Mouse (Mus musculus): ENCODE measurements around the gene Ptprt. TPM values are rescaled to one million over a fixed set of nuclear protein-coding genes. Genes with fewer than 3 reads are reported as not detected.

Gene Ptprt
- total RNA-seq, 2 experiments from 2014 or later = not detected

DNA sequence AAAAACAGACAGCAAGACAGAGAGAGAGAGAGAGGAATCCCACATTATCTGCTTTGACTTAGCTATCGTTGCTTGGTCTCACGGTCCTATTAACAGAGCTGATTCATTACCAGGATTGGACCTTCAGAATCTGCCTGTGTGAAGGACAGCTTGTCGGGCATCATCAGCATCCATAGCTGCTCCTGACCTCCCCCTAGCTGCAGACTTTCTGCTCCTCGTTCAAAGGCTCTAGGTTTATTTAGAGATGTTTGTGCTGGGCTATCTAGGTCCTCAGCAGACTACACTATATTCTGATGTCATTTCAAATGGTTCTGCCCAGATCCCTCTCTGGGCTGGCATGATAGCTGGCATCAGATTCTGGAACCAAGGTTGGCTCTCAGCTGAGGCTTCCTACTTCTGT lies 47.5 kb downstream of the Ptprt start:
- no peak for ATAC-seq (replicated peaks; ENCODE audit: poor library complexity, severe bottlenecking)

DNA sequence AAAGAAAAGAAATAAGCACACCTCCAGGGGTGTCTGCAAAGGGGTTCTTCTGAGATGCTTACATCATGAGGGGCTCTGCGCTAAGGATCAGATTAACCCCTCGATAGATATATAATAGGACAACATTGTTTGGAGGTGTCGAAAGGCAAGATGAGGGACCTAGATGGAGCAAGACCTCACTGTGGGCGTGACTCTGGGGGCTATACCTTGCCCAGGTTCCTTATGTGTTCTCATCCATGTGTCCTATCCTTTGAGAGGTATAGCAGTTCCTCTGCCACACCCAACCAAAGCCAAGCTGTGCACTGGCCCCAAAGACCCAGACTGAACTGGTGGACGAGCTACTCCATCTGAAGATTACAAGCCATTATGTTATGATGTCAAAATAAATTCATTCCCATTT lies 58.2 kb downstream of the Ptprt start:
- ATAC-seq (replicated peaks; ENCODE audit: poor library complexity, severe bottlenecking) = no peak

DNA sequence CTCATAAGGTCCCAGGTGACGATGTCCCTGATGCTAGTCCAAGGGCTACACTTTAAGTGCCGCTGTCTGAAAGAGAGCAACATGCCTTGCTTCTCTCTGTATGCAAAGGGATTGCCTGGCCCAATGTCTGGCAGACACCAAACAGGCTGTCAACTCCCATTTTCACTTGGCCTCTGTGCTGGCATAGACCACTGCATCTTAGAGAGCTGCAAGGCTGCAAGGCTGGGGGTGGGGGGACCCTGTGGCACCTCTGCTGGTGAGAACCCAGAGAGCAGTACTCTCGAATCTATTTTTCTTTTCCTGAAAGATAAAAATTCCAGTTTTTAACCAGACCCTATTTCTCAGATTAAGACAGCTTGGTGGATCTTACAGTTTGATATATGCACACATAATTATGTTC lies 69.6 kb downstream of the Ptprt start:
- no peak for ATAC-seq (replicated peaks; ENCODE audit: poor library complexity, severe bottlenecking)

DNA sequence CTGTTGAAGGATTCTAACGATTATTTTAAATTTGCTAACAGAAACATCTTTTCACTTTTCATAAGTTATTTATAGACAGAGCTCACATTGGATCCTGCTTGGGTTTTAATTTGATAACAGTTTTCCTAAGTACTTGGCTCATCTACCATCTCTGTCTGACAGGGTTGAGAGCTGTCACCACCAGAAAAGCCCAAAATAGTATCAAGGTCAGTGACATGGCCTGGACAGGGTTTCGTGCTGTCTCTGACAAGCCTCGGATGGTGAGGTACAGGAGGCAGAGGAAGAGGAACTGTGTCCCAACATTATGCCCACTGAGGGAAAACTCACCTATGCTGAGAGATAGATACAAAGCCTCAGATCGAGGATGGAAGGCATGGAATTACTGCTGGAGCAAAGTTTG lies 79.3 kb downstream of the Ptprt start:
- no peak for ATAC-seq (replicated peaks; ENCODE audit: poor library complexity, severe bottlenecking)

DNA sequence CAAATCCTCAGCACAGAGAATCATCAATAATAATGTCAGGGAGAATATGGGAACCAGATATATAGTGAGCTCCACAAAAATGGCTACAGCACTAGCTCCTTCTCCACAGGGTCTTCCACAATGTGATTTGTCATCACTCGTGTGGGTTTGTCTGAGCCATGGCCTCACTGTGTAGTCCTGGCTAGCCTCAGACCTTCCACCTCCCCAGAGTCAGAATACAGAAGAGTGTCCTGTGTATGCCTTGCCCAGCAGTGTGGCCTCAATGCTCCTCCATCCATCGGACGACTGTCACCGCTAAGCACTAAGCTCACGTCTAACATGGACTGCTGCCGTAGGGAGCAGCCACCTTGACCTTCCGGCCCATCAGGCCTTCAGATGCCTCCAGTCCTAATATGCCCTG lies 83.1 kb downstream of the Ptprt start:
- ATAC-seq (replicated peaks; ENCODE audit: poor library complexity, severe bottlenecking) = no peak

DNA sequence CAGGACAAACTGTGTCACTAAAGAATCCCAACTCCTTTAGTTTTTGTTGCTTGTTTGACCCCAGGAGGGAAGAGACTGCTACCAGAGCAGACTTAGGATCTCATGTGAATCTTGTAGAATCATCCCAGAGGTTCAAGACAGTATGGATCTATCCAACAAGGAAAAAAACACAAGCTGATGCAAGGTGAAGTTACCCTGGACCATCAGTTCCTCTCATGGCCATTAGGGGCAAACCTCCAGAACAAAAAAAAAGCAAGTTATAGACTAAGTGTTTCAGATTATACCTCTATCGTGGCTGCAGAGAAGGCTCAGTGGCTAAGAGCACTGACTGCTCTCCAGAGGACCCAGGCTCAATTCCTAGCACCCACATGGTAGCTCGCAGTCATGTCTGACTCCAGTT lies 88.1 kb downstream of the Ptprt start:
- ATAC-seq (replicated peaks; ENCODE audit: poor library complexity, severe bottlenecking) = no peak

DNA sequence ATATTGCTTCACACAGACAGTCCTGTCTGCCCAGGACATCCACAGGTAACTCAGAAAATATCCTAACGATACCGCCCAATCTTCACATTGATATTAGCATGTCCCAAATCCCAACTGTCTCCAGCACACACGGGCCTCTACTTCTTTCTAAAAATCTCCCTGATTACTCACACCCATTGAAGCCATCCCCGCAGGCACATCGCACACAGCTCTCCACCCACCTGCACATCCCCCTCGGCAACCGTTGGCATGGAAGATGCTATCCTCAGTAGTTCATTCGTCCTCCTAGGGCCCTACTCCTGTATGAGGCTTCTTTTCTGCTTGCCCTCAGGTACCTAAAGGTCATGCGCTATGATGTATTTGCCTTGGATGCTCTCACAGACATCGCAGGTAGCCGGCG lies 89.9 kb downstream of the Ptprt start:
- ATAC-seq (replicated peaks; ENCODE audit: poor library complexity, severe bottlenecking) = no peak

DNA sequence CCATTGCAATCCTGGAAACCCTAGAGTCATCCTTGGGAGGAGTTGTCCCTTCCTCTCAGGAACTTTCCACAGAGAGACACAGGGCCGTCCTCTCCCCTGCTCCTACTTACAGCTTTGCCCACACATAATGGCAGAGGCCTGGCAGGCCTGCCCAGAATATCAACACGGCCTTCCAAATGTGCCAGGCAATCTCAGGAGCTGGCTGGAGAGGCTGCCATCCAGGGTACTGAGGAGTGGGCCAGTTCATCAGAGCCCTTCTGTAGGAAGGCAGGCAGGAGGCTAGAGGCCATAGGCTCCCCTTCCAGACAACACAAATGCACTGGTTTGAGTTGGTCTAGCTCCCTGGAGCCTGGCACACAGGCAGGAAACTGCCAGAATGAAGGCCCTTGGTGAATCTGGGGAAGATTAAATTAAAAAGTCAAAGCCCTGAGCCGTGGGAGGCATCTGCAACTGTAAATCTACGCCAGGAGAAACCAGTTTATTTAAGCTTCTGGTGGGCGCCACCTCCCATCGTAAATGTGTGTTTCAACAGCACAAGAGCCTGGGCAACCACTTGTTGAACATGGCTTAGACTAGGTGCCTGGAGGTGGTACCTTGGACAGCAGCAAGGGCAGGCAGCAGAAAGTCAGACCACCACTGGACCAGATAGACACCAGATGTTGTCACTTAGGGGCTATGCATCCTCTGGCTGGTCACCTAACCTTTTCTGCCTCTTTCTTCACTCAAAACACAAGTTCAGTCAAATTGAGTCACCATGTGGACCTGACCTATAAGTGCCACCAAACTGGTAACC lies 92.4 kb downstream of the Ptprt start:
- ATAC-seq (replicated peaks; ENCODE audit: poor library complexity, severe bottlenecking) = no peak

DNA sequence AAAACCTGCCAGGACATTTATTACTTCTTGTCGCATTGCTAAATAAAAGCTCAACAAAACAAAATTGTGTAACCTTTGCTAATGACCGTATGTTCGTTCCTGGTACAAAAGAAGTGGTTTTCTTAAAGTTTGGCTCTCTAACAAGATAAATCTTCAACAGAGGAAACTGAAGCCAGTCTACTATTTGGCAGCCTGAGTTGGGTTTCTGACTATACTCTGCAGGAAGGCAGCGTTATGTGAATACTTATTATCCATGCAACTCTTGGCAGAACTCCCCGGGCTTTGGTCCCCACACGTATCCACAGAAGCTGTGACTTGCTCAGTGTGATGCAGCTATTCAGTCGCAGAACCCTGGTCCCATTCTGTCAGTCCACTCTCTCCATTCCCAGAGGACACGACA lies 112.6 kb downstream of the Ptprt start:
- ATAC-seq (replicated peaks; ENCODE audit: poor library complexity, severe bottlenecking) = no peak

DNA sequence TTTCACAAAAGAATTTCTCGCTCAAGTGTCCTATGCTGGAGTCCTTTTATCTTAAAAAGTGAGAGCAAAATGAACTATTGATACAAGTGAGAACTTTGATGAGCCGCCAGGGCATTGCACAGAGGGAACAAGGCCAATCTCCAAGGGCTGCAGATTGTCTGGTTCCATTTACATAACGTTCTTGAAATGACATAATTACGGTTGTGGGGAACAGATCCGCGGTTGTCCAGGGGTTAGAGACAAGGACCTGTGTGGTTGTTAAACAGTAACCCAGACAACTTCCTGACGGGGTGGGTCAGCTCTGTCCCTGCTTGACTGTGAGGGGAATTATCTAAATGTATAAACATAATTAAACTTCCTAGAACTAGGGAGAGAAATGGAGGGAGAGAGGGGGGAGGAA lies 129.3 kb downstream of the Ptprt start:
- no peak for ATAC-seq (replicated peaks; ENCODE audit: poor library complexity, severe bottlenecking)

DNA sequence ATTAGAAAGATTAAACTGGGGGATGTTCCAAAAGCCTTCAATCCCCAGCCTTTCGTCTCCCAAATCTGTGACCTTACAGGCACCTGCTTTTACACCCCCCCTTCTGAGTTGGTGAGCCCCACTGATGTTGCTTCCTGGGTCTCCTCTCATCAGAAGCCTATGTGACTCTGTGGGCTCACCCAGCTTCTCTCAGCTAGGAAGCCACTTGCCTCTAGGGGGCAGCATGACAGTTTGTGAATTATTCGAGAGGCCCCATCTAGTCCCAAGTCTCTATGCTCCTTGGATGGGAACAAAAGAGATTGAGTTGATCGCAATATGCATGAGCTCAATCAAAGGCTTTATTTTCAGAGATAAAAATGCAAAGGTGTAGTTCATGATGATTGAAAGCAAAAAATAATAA lies 132.0 kb downstream of the Ptprt start:
- no peak for ATAC-seq (replicated peaks; ENCODE audit: poor library complexity, severe bottlenecking)

DNA sequence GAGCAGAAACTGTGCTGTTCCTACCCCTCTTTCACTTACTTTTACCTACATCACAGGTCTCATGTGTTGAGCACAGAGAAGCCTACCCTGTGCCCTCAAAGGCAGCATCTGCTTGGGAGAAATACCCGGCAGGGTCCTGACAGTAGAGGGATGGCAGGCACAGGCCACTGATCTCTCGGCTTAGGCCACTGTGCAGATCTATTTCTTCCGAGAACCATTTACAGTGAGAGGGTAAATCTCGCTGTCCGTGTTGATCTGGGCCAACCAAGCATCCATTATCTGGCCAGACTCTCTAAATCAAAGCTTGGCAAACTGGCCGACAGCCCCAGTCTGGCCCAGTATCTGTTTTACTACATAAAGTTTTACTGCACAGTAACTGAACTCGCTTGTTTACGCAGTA lies 145.0 kb downstream of the Ptprt start:
- ATAC-seq (replicated peaks; ENCODE audit: poor library complexity, severe bottlenecking) = no peak

DNA sequence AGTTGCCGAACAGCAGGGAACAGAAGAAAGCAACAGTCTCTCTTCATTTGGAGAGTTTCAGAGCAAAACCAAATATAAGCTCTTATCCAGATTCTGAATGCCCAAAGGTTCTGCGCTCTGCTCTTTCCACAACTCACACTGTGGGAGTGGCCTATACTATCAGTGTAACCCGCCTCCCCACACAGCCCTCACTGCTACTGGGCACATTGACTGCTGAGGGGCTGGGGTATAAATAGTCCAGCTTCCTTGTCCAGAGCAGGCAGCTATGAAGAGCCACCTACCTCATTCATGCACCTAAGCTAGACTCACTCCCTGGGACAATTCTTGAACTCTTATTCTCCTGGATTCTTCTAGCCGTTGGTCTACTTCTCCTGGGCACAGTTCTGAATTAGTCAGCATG lies 147.9 kb downstream of the Ptprt start:
- ATAC-seq (replicated peaks; ENCODE audit: poor library complexity, severe bottlenecking) = no peak

DNA sequence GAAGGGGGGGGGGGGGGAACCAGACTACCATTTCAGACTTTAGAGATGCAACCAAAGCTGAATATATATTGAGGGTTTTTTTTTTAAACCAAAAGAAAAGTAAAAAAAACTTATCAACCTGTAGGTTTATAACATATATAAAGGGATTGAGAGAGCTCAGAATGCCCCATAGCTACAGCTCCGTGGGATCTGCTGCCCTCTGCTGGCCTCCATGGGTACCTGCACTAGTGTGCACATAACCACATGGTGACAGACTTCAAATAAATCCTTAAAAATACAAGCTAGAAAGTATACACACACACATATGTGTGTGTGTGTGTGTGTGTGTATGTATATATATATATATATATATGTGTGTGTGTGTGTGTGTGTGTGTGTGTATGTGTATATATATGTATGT lies 148.9 kb downstream of the Ptprt start:
- no peak for ATAC-seq (replicated peaks; ENCODE audit: poor library complexity, severe bottlenecking)

DNA sequence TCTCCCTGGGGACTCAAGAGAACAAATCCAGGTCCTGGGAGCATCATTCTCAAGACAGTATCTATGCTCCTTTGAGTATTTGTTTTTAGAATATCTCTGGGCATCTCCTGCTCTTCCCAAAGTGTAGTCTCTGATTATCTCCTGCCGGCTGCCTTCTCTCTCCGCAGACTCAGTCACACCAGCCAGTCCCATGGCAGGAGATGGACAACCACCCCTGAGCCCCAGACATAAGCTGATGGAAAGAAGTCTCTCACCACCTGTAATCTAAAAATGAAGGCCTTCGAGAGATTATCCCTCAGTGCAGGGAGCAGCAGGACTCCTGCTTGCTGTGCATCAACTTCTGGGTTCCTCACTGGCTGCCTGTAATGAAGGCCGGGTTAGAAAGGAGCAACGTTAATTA lies 151.9 kb downstream of the Ptprt start:
- ATAC-seq (replicated peaks; ENCODE audit: poor library complexity, severe bottlenecking) = no peak

DNA sequence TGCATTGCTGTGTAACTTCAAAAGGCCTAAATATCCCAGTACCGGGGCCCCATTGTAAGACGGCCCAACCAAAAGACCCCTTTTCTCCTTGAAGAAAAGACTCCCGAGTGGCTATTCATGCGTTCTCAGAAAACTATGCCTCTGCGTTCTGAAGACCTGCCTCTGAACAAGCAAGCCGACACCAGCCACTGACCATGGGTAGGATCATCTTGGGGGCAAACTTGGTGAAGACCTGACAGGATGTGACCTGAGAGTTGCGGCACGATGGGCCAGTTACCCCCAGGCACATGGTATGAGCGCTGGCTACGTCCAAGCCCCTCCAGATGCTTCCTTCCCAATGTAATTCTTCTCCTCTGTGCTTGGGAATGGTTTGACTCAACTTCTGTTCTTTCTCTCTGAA lies 153.3 kb downstream of the Ptprt start:
- no peak for ATAC-seq (replicated peaks; ENCODE audit: poor library complexity, severe bottlenecking)

DNA sequence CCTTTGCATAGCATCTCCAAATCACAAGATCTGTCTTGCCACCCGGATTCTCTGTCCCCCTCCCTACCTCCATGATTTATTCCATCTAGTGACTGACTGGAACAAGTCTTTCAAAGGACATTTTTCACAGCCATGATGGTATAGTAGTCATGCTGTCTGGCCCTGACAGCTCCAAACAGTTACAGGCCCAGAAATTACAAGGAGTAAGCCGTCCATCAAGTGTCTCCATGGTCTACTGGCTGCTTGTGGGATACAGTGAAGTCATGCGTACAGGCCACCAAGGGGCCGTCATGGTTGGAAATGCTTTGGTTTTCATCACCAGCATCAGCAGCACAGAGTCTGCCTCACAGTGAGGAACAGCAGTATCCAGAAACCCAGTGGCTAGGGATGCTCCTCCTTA lies 156.1 kb downstream of the Ptprt start:
- no peak for ATAC-seq (replicated peaks; ENCODE audit: poor library complexity, severe bottlenecking)

DNA sequence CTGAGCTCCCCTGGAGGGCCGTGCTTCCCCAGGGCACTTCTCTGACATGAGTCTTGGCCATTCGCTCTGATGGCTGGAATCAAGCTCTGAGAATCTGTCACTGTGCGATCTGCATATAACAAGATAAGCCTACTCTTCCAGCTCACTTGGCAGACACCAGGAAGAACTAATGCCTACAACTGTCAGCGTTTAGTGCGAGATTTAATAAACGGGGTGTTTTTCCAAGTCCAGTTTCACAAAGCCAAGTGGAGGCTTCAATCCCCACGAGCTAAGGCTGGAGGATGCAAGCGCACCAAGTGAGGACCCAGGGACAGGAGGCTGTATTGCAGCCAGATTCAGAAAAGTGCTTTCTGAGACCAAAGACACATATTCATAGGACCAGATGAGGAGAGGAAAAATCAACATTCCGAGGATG lies 161.4 kb downstream of the Ptprt start:
- ATAC-seq (replicated peaks; ENCODE audit: poor library complexity, severe bottlenecking) = no peak

DNA sequence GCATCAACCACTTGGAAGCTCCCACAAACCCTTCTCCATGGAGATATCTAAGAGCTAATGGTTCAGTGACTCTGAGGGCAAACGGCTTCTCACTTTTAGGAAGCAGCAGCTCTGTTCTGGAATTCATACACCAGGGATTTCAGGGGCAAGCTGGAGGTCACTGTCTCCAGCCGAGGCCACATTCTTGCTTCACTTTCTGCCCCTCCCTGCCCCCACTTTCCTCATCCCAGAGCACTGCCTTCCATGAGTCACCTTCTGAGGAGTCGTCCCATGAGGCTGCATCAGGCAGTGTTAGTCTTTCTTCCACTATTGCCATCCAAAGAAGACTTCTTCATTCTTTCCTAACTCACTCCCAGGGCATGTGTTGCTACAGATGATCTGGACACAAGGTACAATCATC lies 162.8 kb downstream of the Ptprt start:
- no peak for ATAC-seq (replicated peaks; ENCODE audit: poor library complexity, severe bottlenecking)

DNA sequence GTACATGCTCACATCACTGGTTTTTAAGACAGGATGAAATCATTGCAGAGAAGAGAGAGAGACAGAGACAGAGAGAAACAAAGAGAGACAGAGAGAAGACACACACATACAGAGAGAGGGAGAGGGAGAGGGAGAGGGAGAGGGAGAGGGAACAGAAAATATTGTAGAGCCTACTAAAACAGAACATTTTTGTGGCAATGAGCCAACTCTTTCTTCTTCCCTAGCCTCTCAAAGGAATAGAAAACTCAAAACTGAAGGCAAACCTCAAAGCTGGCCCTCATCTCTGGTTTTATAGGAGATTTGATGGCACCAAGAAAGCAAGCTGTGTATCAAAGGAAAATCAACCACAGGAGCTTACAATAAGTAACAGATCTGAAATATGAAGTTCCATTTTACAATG lies 176.9 kb downstream of the Ptprt start:
- no peak for ATAC-seq (replicated peaks; ENCODE audit: poor library complexity, severe bottlenecking)

DNA sequence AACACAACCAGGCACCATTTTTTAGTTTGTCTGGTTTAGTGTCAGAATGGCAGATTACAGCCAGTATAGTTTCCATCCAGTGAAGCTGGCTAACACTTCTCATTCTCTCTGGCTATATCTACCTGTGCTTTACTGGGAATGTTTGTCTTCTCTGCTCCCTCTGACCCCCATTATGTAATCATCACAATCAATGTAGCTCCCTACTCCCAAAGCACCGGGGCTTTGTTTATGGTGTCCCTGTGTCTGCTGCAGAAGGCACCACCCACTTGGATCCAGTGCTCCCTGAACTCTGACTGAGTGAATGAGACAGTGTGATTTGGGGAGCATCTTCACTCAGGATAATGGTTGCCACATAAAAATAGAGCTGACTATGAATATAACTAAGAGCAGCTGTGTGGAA lies 217.8 kb downstream of the Ptprt start:
- ATAC-seq (replicated peaks; ENCODE audit: poor library complexity, severe bottlenecking) = no peak

DNA sequence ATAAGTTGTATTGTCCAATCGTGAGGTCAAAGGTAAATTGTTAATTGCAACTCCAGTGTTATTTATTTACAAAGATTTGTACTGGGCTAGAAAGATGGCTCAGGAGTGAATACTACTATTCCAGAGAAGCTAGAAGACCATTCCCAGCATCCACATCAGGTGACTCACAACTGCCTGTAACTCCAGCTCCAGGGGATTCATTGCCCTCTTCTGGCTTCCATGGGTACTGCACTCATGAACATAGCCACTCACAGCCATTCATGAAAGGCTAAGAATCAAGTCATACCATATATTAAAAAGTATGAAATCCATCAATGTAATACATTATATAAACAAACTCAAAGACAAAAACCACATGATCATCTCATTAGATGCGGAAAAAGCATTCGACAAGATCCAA lies 224.3 kb downstream of the Ptprt start:
- ATAC-seq (replicated peaks; ENCODE audit: poor library complexity, severe bottlenecking) = no peak

DNA sequence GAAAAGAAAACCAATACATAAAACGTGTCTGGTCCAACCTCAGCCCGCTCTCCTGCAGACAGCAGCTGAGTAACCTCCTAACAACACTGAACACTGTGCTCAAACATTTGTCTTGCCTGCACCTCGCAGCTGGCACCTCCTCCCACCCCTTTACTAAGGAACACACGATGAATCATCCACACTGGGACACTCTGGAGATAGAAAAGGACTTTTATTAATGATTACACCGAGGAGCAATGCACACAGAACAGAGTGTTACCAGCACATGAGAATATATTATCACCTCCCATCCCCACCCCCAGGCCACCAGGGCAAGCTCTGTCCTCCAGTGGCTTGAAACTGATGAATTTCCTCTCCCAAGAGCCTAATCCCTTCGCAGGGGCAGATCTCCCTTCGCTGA lies 230.8 kb downstream of the Ptprt start:
- ATAC-seq (replicated peaks; ENCODE audit: poor library complexity, severe bottlenecking) = no peak
